Mouse (Mus musculus) CD4-positive, CD25-positive, alpha-beta regulatory T cell (primary cell): ENCODE data around the gene Hist2h2bb. TPM values are rescaled to one million over a fixed set of nuclear protein-coding genes. Genes with fewer than 3 reads are reported as not detected.

Experiments
- polyA plus RNA-seq: library from polyadenylated mRNA; unstranded; fragments of 100-300 nt; shearing (Covaris generic); gene quantifications from one replicate; pipeline ENCODE4 v1.2.1, GENCODE M21; 2017

Hist2h2bb gene
- polyA plus RNA-seq: 5.4 TPM

GRCm38 (mm10) chr3:96269511-96270474, at the start of gene Hist2h2bb:
Gene Hist2h2bb, plus strand, starts transcription at chr3:96269752.

GRCm38 (mm10) chr3:96220765-96221639, 48.5 kb upstream of the Hist2h2bb start, which contains the start of the genes Hist2h2ac and Hist2h2be:
Gene Hist2h2ac, minus strand, starts transcription at chr3:96220880.
Gene Hist2h2be, plus strand, starts transcription at chr3:96221119.

GRCm38 (mm10) chr3:96238954-96239793, 30.4 kb upstream of the Hist2h2bb start, which contains the start of gene Hist2h3c2:
Gene Hist2h3c2, minus strand, starts transcription at chr3:96239127.

GRCm38 (mm10) chr3:96239949-96240798, 29.4 kb upstream of the Hist2h2bb start, which contains the start of gene Hist2h2aa2:
Gene Hist2h2aa2, minus strand, starts transcription at chr3:96240276.

GRCm38 (mm10) chr3:96245003-96245886, 24.3 kb upstream of the Hist2h2bb start, which contains the start of gene Hist2h2aa1:
Gene Hist2h2aa1, plus strand, starts transcription at chr3:96245497.

GRCm38 (mm10) chr3:96246427-96246856, 23.1 kb upstream of the Hist2h2bb start, which contains the start of gene Hist2h3c1:
Gene Hist2h3c1, plus strand, starts transcription at chr3:96246685.

GRCm38 (mm10) chr3:96262979-96263550, 6.5 kb upstream of the Hist2h2bb start, which contains the start of gene Hist2h4:
Gene Hist2h4, minus strand, starts transcription at chr3:96263311.

GRCm38 (mm10) chr3:96268051-96268775, 1.3 kb upstream of the Hist2h2bb start, which contains the start of gene Hist2h3b:
Gene Hist2h3b, plus strand, starts transcription at chr3:96268654.

GRCm38 (mm10) chr3:96293787-96294186, 24.2 kb downstream of the Hist2h2bb start, which contains the start of gene Fcgr1:
Gene Fcgr1, minus strand, starts transcription at chr3:96293969.

Other genes with a start within 250 kb of the Hist2h2bb start
- gene Vps45, start 211.3 kb upstream of the Hist2h2bb start, polyA plus RNA-seq: 28.6 TPM
- 19.7 TPM for gene Otud7b, start 165.2 kb upstream of the Hist2h2bb start, polyA plus RNA-seq
- 3.7 TPM for gene Mtmr11, start 107.7 kb upstream of the Hist2h2bb start, polyA plus RNA-seq
- gene Sf3b4, start 97.4 kb upstream of the Hist2h2bb start, polyA plus RNA-seq: 140 TPM
- 3.5 TPM for gene Sv2a, start 88.6 kb upstream of the Hist2h2bb start, polyA plus RNA-seq
- gene Bola1, start 50.0 kb upstream of the Hist2h2bb start, polyA plus RNA-seq: 32.6 TPM
- gene Hist2h2ab, start 49.9 kb upstream of the Hist2h2bb start, polyA plus RNA-seq: 0.95 TPM
- 9.2 TPM for gene Hist2h2ac, start 48.9 kb upstream of the Hist2h2bb start, polyA plus RNA-seq
- gene Hist2h2be, start 48.6 kb upstream of the Hist2h2bb start, polyA plus RNA-seq: 4.6 TPM
- 0.77 TPM for gene Hist2h3c2, start 30.6 kb upstream of the Hist2h2bb start, polyA plus RNA-seq
- 73.7 TPM for gene Hist2h2aa2, start 29.5 kb upstream of the Hist2h2bb start, polyA plus RNA-seq
- gene Hist2h2aa1, start 24.3 kb upstream of the Hist2h2bb start, polyA plus RNA-seq: not detected
- gene Hist2h3c1, start 23.1 kb upstream of the Hist2h2bb start, polyA plus RNA-seq: not detected
- 4.2 TPM for gene Hist2h4, start 6.4 kb upstream of the Hist2h2bb start, polyA plus RNA-seq
- 7.6 TPM for gene Hist2h3b, start 1.1 kb upstream of the Hist2h2bb start, polyA plus RNA-seq
- gene Fcgr1, start 24.2 kb downstream of the Hist2h2bb start, polyA plus RNA-seq: 0.20 TPM
- not detected for gene BC107364, start 182.6 kb downstream of the Hist2h2bb start, polyA plus RNA-seq